Mouse (Mus musculus) brain, embryonic 14.5 days (tissue): ENCODE measurements around the gene Tfr2.

Experiments used
- CTCF ChIP-seq: fragments of 200-500 bp; IDR thresholded peaks from 2 replicates; pipeline ENCODE4 v1.5.1; 2012; ENCODE audit warnings: inconsistent platforms, mild to moderate bottlenecking, moderate library complexity, borderline replicate concordance; ENCODE audit not compliant: insufficient read depth, insufficient read length; ENCODE audit errors: extremely low read depth
- POLR2A ChIP-seq: fragments of 200-500 bp; IDR thresholded peaks from 2 replicates; pipeline ENCODE4 v1.6.1; 2012; ENCODE audit warnings: mild to moderate bottlenecking, inconsistent platforms, borderline replicate concordance; ENCODE audit not compliant: poor library complexity, insufficient read depth, insufficient read length, severe bottlenecking; ENCODE audit errors: extremely low read depth

GRCm38 (mm10) chr5:137566416-137566815 is 3.2 kb upstream of the Tfr2 start:
- TF ChIP-seq CTCF (no peak), POLR2A (no peak)
